Mouse (Mus musculus) effector memory CD4-positive, alpha-beta T cell, adult 5 months (primary cell): ENCODE results near the gene Hpca. TPM values are rescaled to one million over a fixed set of nuclear protein-coding genes. Genes with fewer than 3 reads are reported as not detected.

Experiments
- polyA plus RNA-seq: library from polyadenylated mRNA; unstranded; fragments of 100-300 nt; shearing (Covaris generic); gene quantifications from one replicate; pipeline ENCODE4 v1.2.1, GENCODE M21; 2017

Hpca gene
- polyA plus RNA-seq = not detected

GRCm38 (mm10) chr4:129121569-129122086, at the start of gene Hpca:
Hpca (minus strand) TSS chr4:129122036.

GRCm38 (mm10) chr4:129136579-129137391, 14.9 kb upstream of the Hpca start, which contains the start of gene Fndc5:
Fndc5 (plus strand) TSS chr4:129136999.

GRCm38 (mm10) chr4:129105356-129105755, 16.5 kb downstream of the Hpca start, which contains the start of gene Tmem54:
Tmem54 (plus strand) TSS chr4:129105548.

Other genes starting within 250 kb of the Hpca start
- 8.1 TPM for gene Trim62, start 238.5 kb downstream of the Hpca start, polyA plus RNA-seq
- 0.51 TPM for gene Azin2, start 159.6 kb downstream of the Hpca start, polyA plus RNA-seq
- gene Ak2, start 130.1 kb downstream of the Hpca start, polyA plus RNA-seq = 85.1 TPM
- gene Rnf19b, start 63.8 kb downstream of the Hpca start, polyA plus RNA-seq = 109 TPM
- gene Tmem54, start 16.5 kb downstream of the Hpca start, polyA plus RNA-seq = not detected
- gene Fndc5, start 15.0 kb upstream of the Hpca start, polyA plus RNA-seq = 0.14 TPM
- 19.6 TPM for gene S100pbp, start 67.7 kb upstream of the Hpca start, polyA plus RNA-seq
- gene Yars, start 67.7 kb upstream of the Hpca start, polyA plus RNA-seq = 30.7 TPM
- 0.29 TPM for gene C77080, start 139.4 kb upstream of the Hpca start, polyA plus RNA-seq
- 0.16 TPM for gene Sync, start 165.6 kb upstream of the Hpca start, polyA plus RNA-seq
- 265 TPM for gene Rbbp4, start 213.3 kb upstream of the Hpca start, polyA plus RNA-seq
- 37.8 TPM for gene Zbtb8os, start 213.7 kb upstream of the Hpca start, polyA plus RNA-seq